Mouse (Mus musculus) erythroblast, embryonic 14.5 days (primary cell): Measurements from ENCODE around the gene Dcaf17.

Source experiments
- GATA1 ChIP-seq: IDR thresholded peaks from 2 replicates; pipeline ENCODE4 v1.6.1; 2012; ENCODE audit warnings: low read length, inconsistent platforms, mixed read lengths
- TAL1 ChIP-seq: IDR thresholded peaks from 3 replicates; pipeline ENCODE4 v1.6.1; 2012; ENCODE audit warnings: low read length, inconsistent platforms, mixed read lengths

- TF ChIP-seq GATA1 (no peak), TAL1 (no peak)
Measured at GRCm38 (mm10) chr2:71037447-71037846, 17.7 kb upstream of the Dcaf17 start.
